Mouse (Mus musculus) C2C12 (cell line): Measurements from ENCODE around the gene Fli1. TPM values are rescaled to one million over a fixed set of nuclear protein-coding genes. Genes with fewer than 3 reads are reported as not detected.

Experiments used
- H3K27me3 ChIP-seq: one replicate; pipeline ENCODE4 v1.6.1; 2011; ENCODE audit not compliant: control insufficient read depth, insufficient read depth, insufficient read length
- H3K36me3 ChIP-seq: one replicate; pipeline ENCODE4 v1.6.1; 2011; ENCODE audit not compliant: control insufficient read depth, insufficient read depth
- H3K4me3 ChIP-seq: one replicate; pipeline ENCODE4 v1.5.1; 2011; ENCODE audit warnings: mild to moderate bottlenecking, control low read depth; ENCODE audit not compliant: poor library complexity, insufficient read depth, severe bottlenecking
- H3K79me2 ChIP-seq: one replicate; pipeline ENCODE4 v1.6.1; 2011; ENCODE audit not compliant: control insufficient read depth, insufficient read depth
- H3K79me3 ChIP-seq: one replicate; pipeline ENCODE4 v1.6.1; 2011; ENCODE audit warnings: low read depth, control low read depth
- H3ac ChIP-seq: one replicate; pipeline ENCODE3; 2011; ENCODE audit warnings: low read depth; ENCODE audit not compliant: control insufficient read depth, insufficient read length
- CEBPB ChIP-seq: IDR thresholded peaks from one replicate; pipeline ENCODE4 v1.6.1; 2011; ENCODE audit warnings: low read depth, mild to moderate bottlenecking, control low read depth, moderate library complexity
- CTCF ChIP-seq: IDR thresholded peaks from one replicate; pipeline ENCODE4 v1.5.1; 2011; ENCODE audit not compliant: control insufficient read depth, insufficient read depth, insufficient read length
- FOSL1 ChIP-seq: IDR thresholded peaks from one replicate; pipeline ENCODE4 v1.8.0; 2011; ENCODE audit warnings: mild to moderate bottlenecking, low read length; ENCODE audit not compliant: poor library complexity, insufficient read depth, severe bottlenecking
- MAX ChIP-seq: IDR thresholded peaks from one replicate; pipeline ENCODE4 v1.6.1; 2011; ENCODE audit warnings: mild to moderate bottlenecking, control low read depth
- MYOD1 ChIP-seq: IDR thresholded peaks from one replicate; pipeline ENCODE4 v1.6.1; 2011; ENCODE audit warnings: low read depth; ENCODE audit not compliant: control insufficient read depth, insufficient read length
- MYOG ChIP-seq: IDR thresholded peaks from one replicate; pipeline ENCODE4 v1.6.1; 2011; ENCODE audit not compliant: control insufficient read depth, insufficient read length; ENCODE audit errors: extremely low read depth
- USF1 ChIP-seq: IDR thresholded peaks from one replicate; pipeline ENCODE4 v1.6.1; 2011; ENCODE audit warnings: low read depth, mild to moderate bottlenecking, control low read depth, moderate library complexity
- polyA plus RNA-seq: library from polyadenylated mRNA; unstranded; fragments of >200 nt; fragmentation: generic; extraction: Trizol; gene quantifications from one replicate; pipeline ENCODE4 v1.2.1, GENCODE M21; 2012; ENCODE audit warnings: missing spikeins

The Fli1 gene
- polyA plus RNA-seq, 1 experiment, result not detected

- peaks cover 23% of the 10 kb centered on the region for H3K27me3 ChIP-seq
- no peaks in the 10 kb centered on the region for H3K36me3 ChIP-seq
- no peak overlapping the region for H3K4me3 ChIP-seq
- H3K79me3 ChIP-seq, result no peaks in the 10 kb centered on the region
- no peak overlapping the region for H3ac ChIP-seq
- no peak for TF ChIP-seq MAX
- H3K79me2 ChIP-seq, result no peaks in the 10 kb centered on the region
Observed at GRCm38 (mm10) chr9:32527329-32527728, 15.3 kb downstream of the Fli1 start.

GRCm38 (mm10) chr9:32525787-32526186 is 16.9 kb downstream of the Fli1 start:
- no peaks in the 10 kb centered on the region for H3K79me2 ChIP-seq
- H3K36me3 ChIP-seq, result no peaks in the 10 kb centered on the region
- H3K27me3 ChIP-seq, result peaks cover 22% of the 10 kb centered on the region
- H3K79me3 ChIP-seq, result no peaks in the 10 kb centered on the region
- H3K4me3 ChIP-seq, result no peak overlapping the region
- no peak overlapping the region for H3ac ChIP-seq
- no peak for TF ChIP-seq FOSL1
- no peak for TF ChIP-seq MYOG
- no peak for TF ChIP-seq CEBPB

- no peak for TF ChIP-seq MYOG
- TF ChIP-seq MAX, result no peak
- no peak for TF ChIP-seq FOSL1
- no peaks in the 10 kb centered on the region for H3K79me3 ChIP-seq
- no peaks in the 10 kb centered on the region for H3K36me3 ChIP-seq
- H3K4me3 ChIP-seq, result no peak overlapping the region
- no peak overlapping the region for H3ac ChIP-seq
- no peaks in the 10 kb centered on the region for H3K79me2 ChIP-seq
- peaks cover 29% of the 10 kb centered on the region for H3K27me3 ChIP-seq
Observed at GRCm38 (mm10) chr9:32522536-32523245, 20.0 kb downstream of the Fli1 start.

GRCm38 (mm10) chr9:32521331-32521730 is 21.3 kb downstream of the Fli1 start:
- Histone ChIP-seq H3K79me2 (no peaks in the 10 kb centered on the region), H3K4me3 (no peak overlapping the region), H3ac (no peak overlapping the region), H3K36me3 (no peaks in the 10 kb centered on the region), H3K27me3 (peaks cover 41% of the 10 kb centered on the region), H3K79me3 (no peaks in the 10 kb centered on the region)
- TF ChIP-seq MAX (no peak), MYOG (no peak), FOSL1 (no peak), CEBPB (no peak), CTCF (no peak), MYOD1 (no peak), USF1 (no peak)

GRCm38 (mm10) chr9:32520821-32521220 is 21.8 kb downstream of the Fli1 start:
- H3K36me3 ChIP-seq, result no peaks in the 10 kb centered on the region
- no peaks in the 10 kb centered on the region for H3K79me2 ChIP-seq
- peaks cover 43% of the 10 kb centered on the region for H3K27me3 ChIP-seq
- no peak overlapping the region for H3K4me3 ChIP-seq
- no peaks in the 10 kb centered on the region for H3K79me3 ChIP-seq
- H3ac ChIP-seq, result no peak overlapping the region
- TF ChIP-seq FOSL1, result no peak
- TF ChIP-seq CTCF, result no peak
- no peak for TF ChIP-seq MAX
- TF ChIP-seq USF1, result no peak
- no peak for TF ChIP-seq CEBPB
- no peak for TF ChIP-seq MYOG
- no peak for TF ChIP-seq MYOD1

GRCm38 (mm10) chr9:32519101-32520051 is 23.3 kb downstream of the Fli1 start:
- Histone ChIP-seq H3K79me2 (no peaks in the 10 kb centered on the region), H3ac (no peak overlapping the region), H3K27me3 (peaks cover 49% of the 10 kb centered on the region), H3K36me3 (no peaks in the 10 kb centered on the region), H3K79me3 (no peaks in the 10 kb centered on the region), H3K4me3 (no peak overlapping the region)
- TF ChIP-seq MYOG (no peak), CTCF (no peak), MYOD1 (no peak), MAX (no peak), CEBPB (no peak), FOSL1 (no peak), USF1 (no peak)
